Mouse (Mus musculus) stomach, embryonic 14.5 days (tissue): ENCODE results near the gene Fancc. TPM values are rescaled to one million over a fixed set of nuclear protein-coding genes. Genes with fewer than 3 reads are reported as not detected.

Experiments used
- ATAC-seq: fragments of 200-750 bp; cut with Nextera tagmentation; 2 replicates; pipeline ENCODE4 v1.8.0; 2017; ENCODE audit warnings: low read depth, moderate TSS enrichment; ENCODE audit not compliant: insufficient number of reproducible peaks, insufficient read depth, low FRiP score
- H3K27ac ChIP-seq: fragments of 300-500 bp; sonication (generic); 2 replicates; pipeline ENCODE4 v1.5.1; 2014; ENCODE audit warnings: mild to moderate bottlenecking, low read length, moderate library complexity, mixed read lengths
- H3K27me3 ChIP-seq: fragments of 300-500 bp; sonication (generic); 2 replicates; pipeline ENCODE4 v1.6.1; 2014; ENCODE audit warnings: low read length, control low read depth, mixed read lengths; ENCODE audit not compliant: control insufficient read depth, insufficient read depth
- H3K36me3 ChIP-seq: fragments of 300-500 bp; sonication (generic); 2 replicates; pipeline ENCODE4 v1.6.1; 2014; ENCODE audit warnings: mild to moderate bottlenecking, control low read depth, low read length, moderate library complexity, mixed read lengths; ENCODE audit not compliant: control insufficient read depth, insufficient read depth
- H3K4me1 ChIP-seq: fragments of 300-500 bp; sonication (generic); 2 replicates; pipeline ENCODE4 v1.6.1; 2014; ENCODE audit warnings: low read length, control low read depth, mixed read lengths; ENCODE audit not compliant: control insufficient read depth, insufficient read depth
- H3K4me2 ChIP-seq: fragments of 300-500 bp; sonication (generic); replicated peaks from 2 replicates; pipeline ENCODE4 v1.6.1; 2014; ENCODE audit warnings: low read depth, low read length, control low read depth
- H3K4me3 ChIP-seq: fragments of 300-500 bp; sonication (generic); 2 replicates; pipeline ENCODE4 v1.5.1; 2014; ENCODE audit warnings: low read depth, low read length, control low read depth
- H3K9ac ChIP-seq: fragments of 300-500 bp; sonication (generic); replicated peaks from 2 replicates; pipeline ENCODE4 v1.6.1; 2014; ENCODE audit warnings: low read depth, mild to moderate bottlenecking, control low read depth, low read length, moderate library complexity, mixed read lengths
- H3K9me3 ChIP-seq: fragments of 300-500 bp; sonication (generic); 2 replicates; pipeline ENCODE4 v1.6.1; 2016; ENCODE audit warnings: low read depth, low read length, control low read depth; ENCODE audit not compliant: control insufficient read depth
- WGBS: fragments of 180-500 bp; shearing (Covaris S2); extraction: QIAGEN DNeasy Blood & Tissue Kit; methylation state at CpG from one replicate; pipeline ENCODE4 v1.1.7; 2014; 5-methylcytosine and 5-hydroxymethylcytosine counted together
- polyA plus RNA-seq: library from polyadenylated mRNA; unstranded; fragments of >200 nt; fragmentation: Nextera tagmentation; extraction: Ambion mirVana; gene quantifications from 2 replicates; pipeline ENCODE4 v1.2.1, GENCODE M21; 2014

Fancc gene
- polyA plus RNA-seq, 1 experiment from 2014 or later = 24.3 TPM

DNA sequence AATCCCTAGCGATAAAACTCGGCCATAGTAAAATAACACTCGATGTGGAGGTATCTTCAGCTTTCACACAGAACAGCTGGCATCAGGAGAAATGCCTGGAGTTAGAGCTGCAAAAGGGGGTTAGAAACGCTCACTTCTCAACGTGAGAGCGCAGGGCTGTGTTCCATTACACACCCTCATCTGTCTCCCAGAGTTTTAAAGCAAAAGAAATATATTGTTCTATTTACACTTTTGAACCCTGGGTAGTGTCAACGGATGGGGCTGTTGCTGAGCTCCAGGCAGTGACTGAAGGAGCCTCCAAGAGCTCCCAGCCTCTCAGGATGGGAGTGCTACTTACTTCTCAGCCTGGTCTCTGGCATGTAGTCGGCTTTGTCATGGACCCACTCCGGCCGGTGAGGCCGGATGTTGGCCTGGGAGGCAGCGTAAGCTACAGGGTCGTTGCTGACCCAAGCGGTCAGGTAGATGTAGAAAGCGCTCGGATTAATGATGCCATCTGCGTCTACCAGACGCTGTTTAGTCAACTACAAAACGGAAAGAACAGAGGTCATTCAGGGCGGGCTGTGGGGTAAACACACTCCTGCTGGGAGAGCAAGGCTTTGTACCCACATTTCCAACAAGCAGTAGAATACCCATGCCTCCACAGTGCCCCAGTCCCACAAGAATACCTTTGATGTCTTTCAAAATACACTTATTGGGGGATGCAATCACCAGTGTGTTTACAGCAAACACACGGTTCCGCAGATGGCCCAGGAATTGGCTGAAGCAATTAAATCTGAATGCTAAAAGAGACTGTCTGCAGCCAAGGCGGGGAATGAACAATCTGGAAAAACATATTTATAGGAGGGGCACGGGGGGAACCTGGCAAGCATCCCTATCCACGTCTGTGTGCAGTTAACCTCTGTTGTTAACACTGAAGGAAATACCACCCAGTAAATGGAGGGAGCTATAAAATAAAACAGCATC lies 27.8 kb upstream of the Fancc start:
- peak; percentile 68 for ATAC-seq
- H3K27ac ChIP-seq = peak overlapping the region; percentile 93
- H3K9me3 ChIP-seq = no peaks in the 10 kb centered on the region
- no peak overlapping the region for H3K4me3 ChIP-seq
- peaks cover 79% of the 10 kb centered on the region for H3K36me3 ChIP-seq
- H3K4me1 ChIP-seq = peaks cover 63% of the 10 kb centered on the region
- no peak overlapping the region for H3K4me2 ChIP-seq
- WGBS = 30% methylated on average over 25 of the region's 25 CpGs
- no peak overlapping the region; the same call in 1 of the 2 replicates for H3K9ac ChIP-seq
- H3K27me3 ChIP-seq = no peaks in the 10 kb centered on the region

- Histone ChIP-seq H3K9ac (no peak overlapping the region), H3K4me1 (peaks cover 59% of the 10 kb centered on the region), H3K4me2 (no peak overlapping the region), H3K4me3 (no peak overlapping the region), H3K27me3 (no peaks in the 10 kb centered on the region), H3K27ac (peak overlapping the region; percentile 93), H3K9me3 (no peaks in the 10 kb centered on the region), H3K36me3 (peaks cover 81% of the 10 kb centered on the region)
- WGBS = 27% methylated on average over 2 of the region's 2 CpGs
- ATAC-seq = no peak; the same call in 1 of the 2 replicates
These were observed 27.0 kb upstream of the Fancc start for GRCm38 (mm10) chr13:63524061-63524460.

DNA sequence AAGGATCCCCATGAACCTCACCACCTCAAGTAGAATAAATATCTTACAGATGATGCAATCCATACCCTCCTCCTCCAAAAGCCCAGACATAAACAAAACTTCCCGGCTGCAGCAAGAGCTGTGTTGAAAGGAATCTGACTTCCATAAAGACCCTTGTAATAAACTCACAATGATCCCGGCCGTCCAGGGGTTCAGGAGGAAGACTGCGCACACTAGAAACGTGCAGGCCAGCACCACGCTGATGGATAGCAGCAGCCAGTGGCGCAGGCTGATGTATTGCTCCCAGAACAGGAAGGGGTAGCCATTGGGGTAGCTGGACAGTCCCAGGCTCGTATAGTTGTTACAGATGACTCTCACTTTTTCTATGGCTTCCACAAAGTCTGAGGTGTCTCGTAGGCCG lies 25.8 kb upstream of the Fancc start:
- Histone ChIP-seq H3K4me3 (no peak overlapping the region), H3K9ac (no peak overlapping the region), H3K27ac (peak overlapping the region; percentile 93), H3K4me2 (no peak overlapping the region; the same call in 1 of the 2 replicates), H3K27me3 (no peaks in the 10 kb centered on the region), H3K4me1 (peaks cover 50% of the 10 kb centered on the region), H3K9me3 (no peaks in the 10 kb centered on the region), H3K36me3 (peaks cover 85% of the 10 kb centered on the region)
- peak; percentile 21; the same call in 1 of the 2 replicates for ATAC-seq
- 30% methylated on average over 10 of the region's 10 CpGs for WGBS

GRCm38 (mm10) chr13:63520110-63520509 lies 23.0 kb upstream of the Fancc start:
- Histone ChIP-seq H3K4me3 (no peak overlapping the region), H3K9me3 (no peaks in the 10 kb centered on the region), H3K4me2 (no peak overlapping the region), H3K36me3 (peaks cover 87% of the 10 kb centered on the region), H3K27me3 (no peaks in the 10 kb centered on the region), H3K9ac (no peak overlapping the region), H3K27ac (no peak overlapping the region), H3K4me1 (peaks cover 43% of the 10 kb centered on the region)
- ATAC-seq = no peak
- WGBS = 80% methylated on average over 6 of the region's 6 CpGs

GRCm38 (mm10) chr13:63516535-63516934 lies 19.5 kb upstream of the Fancc start:
- WGBS = 58% methylated on average over 2 of the region's 2 CpGs
- Histone ChIP-seq H3K9me3 (no peaks in the 10 kb centered on the region), H3K27me3 (no peaks in the 10 kb centered on the region), H3K9ac (no peak overlapping the region), H3K36me3 (peaks cover 90% of the 10 kb centered on the region), H3K4me3 (no peak overlapping the region), H3K27ac (peak overlapping the region; percentile 66; the same call in 1 of the 2 replicates), H3K4me2 (no peak overlapping the region), H3K4me1 (peaks cover 25% of the 10 kb centered on the region; the same call in 1 of the 2 replicates)
- ATAC-seq = no peak

GRCm38 (mm10) chr13:63515542-63515941 lies 18.5 kb upstream of the Fancc start:
- Histone ChIP-seq H3K4me3 (no peak overlapping the region), H3K36me3 (peaks cover 95% of the 10 kb centered on the region), H3K4me2 (no peak overlapping the region), H3K9me3 (no peaks in the 10 kb centered on the region), H3K27ac (peak overlapping the region; percentile 79), H3K27me3 (no peaks in the 10 kb centered on the region), H3K4me1 (peaks cover 25% of the 10 kb centered on the region; the same call in 1 of the 2 replicates), H3K9ac (no peak overlapping the region)
- peak; percentile 62 for ATAC-seq
- WGBS = 43% methylated on average over 5 of the region's 5 CpGs

DNA sequence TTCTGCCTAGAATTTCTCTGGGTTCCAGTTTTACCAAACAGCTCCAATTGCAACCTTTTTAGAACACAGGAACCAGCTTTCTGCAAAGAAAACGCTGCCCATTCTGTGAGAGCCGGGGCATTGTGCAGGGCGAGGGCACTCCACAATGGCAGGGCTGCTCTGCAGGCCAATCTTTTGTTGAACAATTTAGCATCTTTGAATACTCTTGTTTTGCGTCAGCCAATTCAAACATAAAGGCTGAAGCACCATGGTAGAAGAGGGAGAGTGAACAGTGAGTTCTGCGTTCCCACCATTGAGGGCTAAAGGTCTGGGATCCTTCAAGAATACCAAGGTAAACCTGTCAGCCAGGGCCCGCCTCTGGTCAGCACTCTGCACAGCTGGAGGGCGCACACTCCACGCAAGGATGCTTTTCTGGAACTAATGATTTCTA lies 17.9 kb upstream of the Fancc start:
- H3K9ac ChIP-seq = no peak overlapping the region
- peaks cover 25% of the 10 kb centered on the region; the same call in 1 of the 2 replicates for H3K4me1 ChIP-seq
- no peak overlapping the region for H3K4me2 ChIP-seq
- H3K27me3 ChIP-seq = no peaks in the 10 kb centered on the region
- H3K27ac ChIP-seq = peak overlapping the region; percentile 79
- H3K9me3 ChIP-seq = no peaks in the 10 kb centered on the region
- H3K36me3 ChIP-seq = peaks cover 95% of the 10 kb centered on the region
- peak; percentile 50 for ATAC-seq
- H3K4me3 ChIP-seq = no peak overlapping the region
- WGBS = 33% methylated on average over 8 of the region's 8 CpGs

- H3K4me2 ChIP-seq = no peak overlapping the region
- H3K4me3 ChIP-seq = no peak overlapping the region
- peaks cover 92% of the 10 kb centered on the region for H3K36me3 ChIP-seq
- WGBS = 69% methylated on average over 26 of the region's 26 CpGs
- H3K4me1 ChIP-seq = peaks cover 22% of the 10 kb centered on the region; the same call in 1 of the 2 replicates
- H3K27ac ChIP-seq = peak overlapping the region; percentile 10; the same call in 1 of the 2 replicates
- no peaks in the 10 kb centered on the region for H3K27me3 ChIP-seq
- H3K9ac ChIP-seq = no peak overlapping the region
- ATAC-seq = no peak
- no peaks in the 10 kb centered on the region for H3K9me3 ChIP-seq
These were observed 16.5 kb upstream of the Fancc start for GRCm38 (mm10) chr13:63513374-63514098.
